Mouse (Mus musculus) activated CD4-positive, CD25-positive, alpha-beta regulatory T cell, adult 4 months (primary cell): ENCODE measurements around the gene Dynlt1c. TPM values are rescaled to one million over a fixed set of nuclear protein-coding genes. Genes with fewer than 3 reads are reported as not detected.
"Not testable (repeated sequence)": the region's sequence is repeated elsewhere in the genome, so short reads cannot be mapped to it uniquely, and the experiment has no call there.

Experiments used
- ATAC-seq: one replicate; pipeline ENCODE4 v1.8.0; 2017
- polyA plus RNA-seq, 2 experiments: library from polyadenylated mRNA; unstranded; fragments of 100-300 nt; shearing (Covaris generic); gene quantifications; one replicate each; pipeline ENCODE4 v1.2.1; 2017

The Dynlt1c gene
- polyA plus RNA-seq, 2 experiments from 2014 or later = 21.6 to 42.6 TPM

DNA sequence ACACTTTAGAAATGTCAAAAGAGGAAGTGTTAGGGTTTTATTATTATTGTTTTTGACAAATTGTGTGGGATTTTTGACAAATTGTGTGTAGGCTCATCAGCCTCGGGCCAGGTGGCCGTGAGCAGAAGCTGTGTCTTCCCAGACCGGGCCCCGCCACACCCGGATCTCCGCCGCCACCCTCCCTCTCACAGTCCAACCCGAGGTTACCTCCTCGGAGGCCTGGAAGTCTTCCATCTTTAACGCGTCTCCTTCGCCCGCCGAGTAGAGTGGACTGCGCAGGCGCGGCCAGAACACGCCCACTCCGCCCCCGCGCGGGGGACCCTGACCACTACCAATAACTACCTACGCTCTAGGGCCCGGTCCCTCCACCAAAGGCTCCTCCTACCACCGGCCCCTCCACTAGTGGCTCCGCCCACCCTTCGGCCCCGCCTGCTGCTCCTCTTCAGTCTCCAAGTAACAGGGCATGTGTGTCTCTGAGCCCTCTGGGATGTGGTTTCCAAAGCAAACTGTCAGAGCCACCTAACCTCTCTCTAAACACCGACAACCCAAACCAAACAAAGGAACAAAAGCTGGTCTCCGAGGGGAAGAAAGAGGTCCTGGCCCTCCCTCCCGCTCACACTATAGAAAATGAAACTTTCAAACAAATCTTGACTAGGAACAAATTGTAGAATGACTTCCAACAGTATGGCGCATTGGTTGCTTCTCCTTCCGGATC lies 54.3 kb downstream of the Dynlt1c start, which contains the start of gene Dynlt1f:
TSS of gene Dynlt1f (minus strand) at position 334 of the 715 bp plus-strand sequence.
- ATAC-seq = peak; percentile 84

DNA sequence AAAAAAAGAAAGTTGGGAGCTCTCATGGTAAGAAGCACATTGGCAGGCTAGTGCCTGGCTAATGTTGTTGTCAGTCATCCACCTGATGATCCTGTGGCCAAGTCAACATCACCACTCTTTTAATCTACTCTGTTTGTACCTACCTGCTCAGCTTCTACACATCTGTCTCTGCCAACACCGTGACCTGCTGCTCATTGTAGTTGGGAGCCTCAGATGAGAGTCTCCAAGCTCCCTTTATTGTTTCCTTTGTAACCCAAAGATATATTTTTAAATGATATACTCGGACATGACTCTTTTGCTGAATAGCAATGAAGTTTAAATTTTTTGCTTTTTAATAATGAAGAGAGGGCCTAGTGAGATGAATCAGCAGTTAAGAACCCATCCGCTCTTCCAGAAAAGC lies 55.0 kb downstream of the Dynlt1c start:
- ATAC-seq = not testable (repeated sequence)

DNA sequence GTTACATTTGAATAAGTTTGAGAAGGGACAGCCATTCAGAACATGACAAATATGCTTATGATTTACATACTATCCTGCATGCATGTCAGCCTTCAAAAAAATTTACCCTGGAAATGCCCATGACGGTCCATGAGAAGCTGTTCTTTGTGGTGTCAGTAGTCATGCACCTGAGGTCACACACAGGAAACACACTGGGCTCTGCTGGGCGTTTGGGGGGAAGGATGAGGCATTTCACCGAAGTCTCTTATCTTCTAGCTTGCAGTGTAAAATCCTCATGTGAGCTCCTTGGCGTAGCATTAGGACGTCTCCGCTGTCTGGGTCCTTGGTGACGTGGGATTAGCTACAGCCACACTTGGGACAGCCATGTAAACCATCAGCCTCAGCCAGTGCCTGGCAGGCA lies 57.3 kb downstream of the Dynlt1c start, which contains the start of gene Sytl3:
TSS of gene Sytl3 (plus strand) at position 293 of the 400 bp plus-strand sequence.
- ATAC-seq = peak; percentile 24

Other genes with a start within 250 kb of the Dynlt1c start
- gene Dynlt1b, start 171.6 kb upstream of the Dynlt1c start, polyA plus RNA-seq = 100 to 1,000 TPM; 170 to 195 TPM
- gene Dynlt1f, start 54.2 kb downstream of the Dynlt1c start, polyA plus RNA-seq = 10 to 100 TPM; 72.5 to 96.4 TPM
- gene Sytl3, start 57.4 kb downstream of the Dynlt1c start, polyA plus RNA-seq = 1 to 10 TPM; 2.9 to 6.2 TPM
- gene Ezr, start 181.1 kb downstream of the Dynlt1c start, polyA plus RNA-seq = 100 to 1,000 TPM; 112 to 143 TPM